Mouse (Mus musculus): ENCODE measurements around the gene Derl3.
A peak's percentile ranks its signal among the peaks of the same experiment; 100 is the strongest.
"Not testable (repeated sequence)": the region's sequence is repeated elsewhere in the genome, so short reads cannot be mapped to it uniquely, and the experiment has no call there.

Derl3 gene

DNA sequence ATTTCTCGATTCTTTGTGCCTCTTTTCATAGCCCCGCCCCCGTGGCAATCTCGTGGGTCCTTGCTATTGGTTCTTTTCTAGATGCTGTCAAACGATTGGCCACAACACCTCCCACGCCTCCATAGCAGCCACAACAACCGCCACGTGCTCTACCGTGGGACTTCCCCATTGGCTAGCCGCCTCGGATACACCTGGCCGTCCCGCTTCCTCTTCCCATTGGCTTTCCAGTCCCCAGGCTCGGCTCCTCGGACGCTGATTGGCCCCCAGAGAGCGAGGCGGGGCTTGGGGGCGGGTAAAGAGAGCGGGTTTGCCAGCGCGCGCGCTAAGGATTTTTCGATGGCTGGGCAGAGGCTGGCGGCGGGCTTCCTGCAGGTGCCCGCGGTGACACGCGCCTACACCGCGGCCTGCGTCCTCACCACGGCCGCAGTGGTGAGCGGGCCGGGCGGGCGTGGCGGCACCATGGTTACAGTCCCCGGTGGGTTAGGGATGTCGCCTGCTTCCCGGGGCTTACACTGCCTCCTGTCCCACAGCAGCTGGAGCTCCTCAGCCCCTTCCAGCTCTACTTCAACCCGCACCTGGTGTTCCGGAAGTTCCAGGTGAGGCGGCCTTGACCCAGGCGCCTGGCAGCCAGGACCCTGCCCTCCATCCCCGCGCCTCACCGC is at the start of gene Derl3:
TSS of gene Derl3 (plus strand) at position 325 of the 662 bp plus-strand sequence.
- DNase-seq (ENCODE audit: low read depth in 1 of 2, low spot score in 2 of 2): peak; percentile 86 to 89

DNA sequence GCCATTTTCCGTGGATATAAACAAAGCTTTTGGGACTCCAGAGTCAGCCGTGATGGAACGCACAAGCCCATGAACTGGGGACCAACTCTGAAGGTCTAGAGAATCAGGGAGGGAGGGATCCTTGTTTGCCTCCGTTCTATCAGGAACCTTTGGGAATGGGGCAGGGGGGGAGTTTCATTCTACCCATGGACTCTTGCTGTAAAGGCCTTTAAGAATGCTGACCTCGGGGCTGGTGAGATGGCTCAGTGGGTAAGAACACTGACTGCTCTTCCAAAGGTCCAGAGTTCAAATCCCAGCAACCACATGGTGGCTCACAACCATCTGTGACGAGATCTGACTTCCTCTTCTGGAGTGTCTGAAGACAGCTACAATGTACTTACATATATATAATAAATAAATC is 49.3 kb upstream of the Derl3 start:
- DNase-seq (ENCODE audit: low read depth in 1 of 2, low spot score in 2 of 2): not testable (repeated sequence)

- DNase-seq (ENCODE audit: low read depth in 1 of 2, low spot score in 2 of 2): no peak
Measured at GRCm38 (mm10) chr10:75844800-75845199, 48.4 kb upstream of the Derl3 start.

GRCm38 (mm10) chr10:75845306-75845930 is 47.8 kb upstream of the Derl3 start:
- no peak for DNase-seq (ENCODE audit: low read depth in 1 of 2, low spot score in 2 of 2)

DNA sequence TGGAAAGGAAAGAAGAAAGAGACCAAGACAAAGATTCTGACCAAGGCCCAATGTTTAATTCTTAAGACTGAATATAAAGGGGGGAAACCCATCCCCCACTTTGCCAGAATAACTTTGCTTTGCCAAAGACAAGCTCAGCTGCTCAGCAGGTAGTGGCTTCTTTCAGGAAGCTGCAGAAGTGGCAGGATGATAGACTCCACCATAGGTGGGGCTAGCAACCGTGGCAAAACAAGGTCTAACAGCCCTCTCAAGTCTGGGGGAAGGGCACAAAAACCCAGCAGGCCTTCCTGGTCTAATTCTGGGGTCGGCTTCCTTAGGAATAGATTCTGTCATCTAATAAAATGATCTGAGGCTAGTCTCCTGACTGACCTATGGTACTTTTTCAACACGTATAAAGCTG is 44.8 kb upstream of the Derl3 start:
- no peak for DNase-seq (ENCODE audit: low read depth in 1 of 2, low spot score in 2 of 2)

DNA sequence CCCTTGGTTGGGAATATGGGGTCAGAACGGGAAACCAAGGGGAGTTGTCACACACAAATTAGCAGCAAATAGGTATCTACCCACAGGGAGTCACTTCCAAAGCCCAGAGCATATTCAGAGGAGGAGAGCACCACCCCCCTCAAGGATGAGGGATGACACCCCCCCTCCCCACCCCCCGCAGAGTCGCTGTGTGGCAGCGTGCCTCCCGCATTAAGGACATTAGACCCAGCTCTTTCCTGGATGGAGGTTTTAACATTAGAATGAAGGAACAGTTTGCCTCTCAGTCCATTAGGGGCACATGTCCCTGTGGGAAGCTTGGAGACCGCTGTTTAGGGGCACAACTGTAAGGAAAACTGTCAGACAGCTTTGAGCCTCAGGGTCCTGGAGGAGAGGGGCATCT is 42.1 kb upstream of the Derl3 start:
- no peak for DNase-seq (ENCODE audit: low read depth in 1 of 2, low spot score in 2 of 2)

DNA sequence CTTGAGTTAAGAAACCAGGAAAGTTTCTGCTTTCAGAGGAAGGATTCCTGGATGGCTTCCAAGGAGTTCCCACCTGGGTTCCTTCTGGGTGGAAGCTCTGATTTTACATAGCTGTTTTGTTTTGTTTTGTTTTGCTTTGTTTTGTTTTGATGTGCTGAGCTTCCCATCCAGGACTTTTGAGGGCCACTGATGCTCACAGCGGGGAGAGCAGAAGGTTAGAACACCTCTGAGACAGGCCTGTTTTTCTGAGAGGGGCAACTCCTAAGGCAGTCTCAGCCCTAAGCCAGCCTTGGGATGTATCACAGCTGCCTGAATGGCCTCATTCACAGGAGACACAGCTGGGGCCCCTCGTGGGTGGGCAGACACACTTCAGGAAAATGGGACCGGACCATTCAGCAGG is 41.5 kb upstream of the Derl3 start:
- no peak for DNase-seq (ENCODE audit: low read depth in 1 of 2, low spot score in 2 of 2)

GRCm38 (mm10) chr10:75852539-75853125 is 40.6 kb upstream of the Derl3 start:
- DNase-seq (ENCODE audit: low read depth in 1 of 2, low spot score in 2 of 2): no peak

- DNase-seq (ENCODE audit: low read depth in 1 of 2, low spot score in 2 of 2): peak in 1 of 2 experiments; percentile 69
Measured at GRCm38 (mm10) chr10:75853452-75853851, 39.8 kb upstream of the Derl3 start.

DNA sequence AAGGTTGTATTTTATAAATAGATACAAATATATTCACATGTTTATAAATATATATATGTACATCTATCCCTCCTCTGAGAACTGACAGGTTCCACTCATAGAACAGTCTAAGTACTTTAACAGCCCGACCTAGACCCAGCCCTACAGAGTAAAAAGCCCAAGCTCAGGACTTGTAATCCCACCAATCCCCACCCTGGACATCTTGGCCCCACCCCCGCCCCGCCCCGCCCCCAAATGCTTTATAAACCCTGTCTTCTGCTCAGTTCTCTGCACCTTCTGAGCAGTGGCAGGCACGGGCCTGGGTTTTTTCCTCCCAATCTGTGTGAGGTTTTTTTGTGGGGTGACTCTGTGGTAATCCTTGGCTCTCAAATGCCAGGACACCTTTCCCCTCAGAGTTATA is 39.1 kb upstream of the Derl3 start:
- no peak for DNase-seq (ENCODE audit: low read depth in 1 of 2, low spot score in 2 of 2)

DNA sequence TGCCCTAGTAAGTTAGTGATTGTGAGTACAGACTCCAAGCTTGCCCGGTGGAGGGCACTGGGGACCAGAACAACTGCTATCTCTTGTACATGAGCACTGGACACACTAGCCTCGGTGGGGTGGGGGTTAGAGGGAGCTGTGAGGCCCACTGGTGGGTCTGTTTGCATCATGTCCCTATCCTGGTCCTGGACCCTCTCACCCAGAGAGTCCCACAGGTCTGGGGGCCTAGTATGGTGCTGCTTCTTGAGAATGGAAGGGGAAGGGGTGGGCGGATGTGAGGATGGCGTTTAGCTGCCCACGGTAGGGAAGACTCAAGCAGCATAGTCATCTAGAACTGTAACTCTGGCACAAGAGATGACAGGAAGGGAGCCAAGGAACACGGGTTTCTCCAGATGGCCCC is 38.4 kb upstream of the Derl3 start:
- no peak for DNase-seq (ENCODE audit: low read depth in 1 of 2, low spot score in 2 of 2)

DNA sequence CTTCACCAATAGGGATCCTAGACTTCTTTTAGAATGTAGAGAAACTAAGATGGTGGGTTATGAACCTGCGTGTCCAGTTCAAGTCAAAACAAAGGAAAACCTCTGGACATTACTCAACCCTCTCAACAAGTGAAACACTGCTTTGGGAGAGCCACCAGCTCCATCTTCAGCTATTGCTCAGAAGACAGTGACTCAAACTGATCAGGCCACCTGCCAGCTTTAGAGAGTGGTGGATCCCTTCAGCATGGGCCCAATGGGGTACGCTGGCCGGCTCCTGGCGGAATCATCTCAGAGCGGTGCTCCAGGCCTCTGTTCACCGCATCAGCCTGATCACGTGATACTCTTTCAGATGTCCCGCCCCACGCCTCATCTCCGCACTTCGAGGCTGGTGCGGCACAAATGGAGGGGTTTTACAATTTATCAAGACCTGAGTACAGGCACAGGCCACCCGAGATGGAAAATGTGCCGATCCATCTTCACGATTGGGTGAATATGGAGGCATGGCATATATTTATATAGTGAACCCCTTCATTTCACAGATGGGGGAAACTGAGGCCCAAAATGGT is 37.7 kb upstream of the Derl3 start:
- DNase-seq (ENCODE audit: low read depth in 1 of 2, low spot score in 2 of 2): no peak

- no peak for DNase-seq (ENCODE audit: low read depth in 1 of 2, low spot score in 2 of 2)
Measured at GRCm38 (mm10) chr10:75856155-75856907, 36.9 kb upstream of the Derl3 start.

DNA sequence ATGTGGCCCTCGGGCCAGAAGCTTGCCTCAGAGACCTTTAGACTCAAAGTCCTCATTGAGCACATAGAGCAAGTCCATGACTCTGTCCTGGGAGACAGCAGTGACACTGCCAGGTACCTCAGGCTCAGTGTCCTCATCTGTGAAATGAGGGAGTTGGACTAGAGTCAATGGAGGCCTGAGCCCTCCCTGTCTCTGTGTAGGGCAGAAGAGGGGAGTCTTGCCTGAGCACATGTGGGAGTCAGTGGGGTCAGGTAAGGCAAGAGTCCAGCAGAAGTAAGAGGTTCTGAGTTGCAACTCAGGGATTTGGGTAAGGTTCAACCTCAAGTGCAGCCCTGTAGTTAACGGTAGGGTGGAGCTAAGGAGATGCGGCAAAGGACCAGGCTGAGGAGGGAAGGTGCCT is 36.2 kb upstream of the Derl3 start:
- no peak for DNase-seq (ENCODE audit: low read depth in 1 of 2, low spot score in 2 of 2)

GRCm38 (mm10) chr10:75857598-75857997 is 35.6 kb upstream of the Derl3 start:
- no peak for DNase-seq (ENCODE audit: low read depth in 1 of 2, low spot score in 2 of 2)

- DNase-seq (ENCODE audit: low read depth in 1 of 2, low spot score in 2 of 2): no peak
Measured at GRCm38 (mm10) chr10:75859107-75859746, 34.0 kb upstream of the Derl3 start.

DNA sequence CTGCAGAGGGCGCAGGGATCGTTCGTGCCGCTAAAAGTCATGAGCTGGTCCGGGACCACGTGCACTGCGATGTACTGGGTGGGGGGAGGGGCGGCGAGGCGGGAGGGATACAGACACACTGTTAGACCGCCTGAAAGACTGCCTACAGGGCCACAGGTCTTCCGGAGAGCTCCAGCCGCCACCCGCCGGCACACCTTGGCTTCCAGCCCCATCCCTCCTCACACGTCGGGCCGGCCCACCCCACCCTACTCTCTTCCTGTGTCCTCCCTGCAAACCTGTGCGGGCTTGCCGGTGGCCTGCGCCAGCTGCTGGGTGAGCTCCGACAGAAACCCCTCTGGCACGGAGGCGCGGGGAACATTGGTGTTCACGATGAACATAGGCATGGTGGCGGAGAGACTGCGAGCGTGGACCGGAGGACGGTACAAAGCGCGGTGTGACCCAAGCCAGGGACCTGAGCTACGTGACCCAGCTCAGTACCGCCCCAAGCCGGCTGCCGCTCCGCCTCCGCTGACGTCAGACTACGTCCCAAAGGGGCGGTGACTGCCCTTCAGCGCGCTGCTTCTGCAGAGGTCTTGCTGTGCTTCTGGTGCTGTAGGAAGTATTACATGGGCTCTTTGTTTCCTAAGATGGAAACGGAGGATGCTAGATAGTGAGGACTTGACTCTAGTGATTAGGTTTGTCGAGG is 33.3 kb upstream of the Derl3 start, which contains the start of gene Mif:
TSS of gene Mif (minus strand) at position 455 of the 685 bp plus-strand sequence.
- peak; percentile 33 to 80 for DNase-seq (ENCODE audit: low read depth in 1 of 2, low spot score in 2 of 2)

GRCm38 (mm10) chr10:75860746-75861145 is 32.5 kb upstream of the Derl3 start:
- no peak for DNase-seq (ENCODE audit: low read depth in 1 of 2, low spot score in 2 of 2)

DNA sequence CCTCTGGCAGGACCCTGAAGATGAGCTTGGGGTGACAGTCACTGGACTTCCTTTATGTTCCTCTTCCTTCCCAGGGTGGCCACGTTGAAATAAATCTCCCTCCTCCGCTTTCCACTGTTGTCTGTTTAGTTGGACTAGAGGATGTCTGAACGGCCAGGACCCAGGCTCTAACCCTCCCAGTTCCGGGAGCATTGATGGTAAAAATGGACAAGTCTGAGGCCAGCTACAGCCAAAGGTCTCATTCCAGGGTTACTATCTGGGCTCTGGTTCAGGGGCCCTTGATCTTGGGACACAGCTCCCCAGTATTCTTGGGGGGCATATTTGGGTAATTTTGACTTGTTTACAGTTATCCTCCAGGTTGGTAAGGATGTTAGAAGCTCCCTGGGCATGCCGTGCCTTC is 31.6 kb upstream of the Derl3 start:
- DNase-seq (ENCODE audit: low read depth in 1 of 2, low spot score in 2 of 2): no peak

Measured in monocyte, adult 2 months (primary cell).